Mouse (Mus musculus) liver, postnatal 0 days (tissue): ENCODE measurements around the gene Tmem44.

Source experiments
- CTCF ChIP-seq: sonication (generic); IDR thresholded peaks from 2 replicates; pipeline ENCODE4 v1.5.1; 2016; ENCODE audit warnings: antibody characterized with exemption, low read depth
- EP300 ChIP-seq: IDR thresholded peaks from 2 replicates; pipeline ENCODE4 v1.6.1; 2016; ENCODE audit warnings: antibody characterized with exemption, low read depth, mild to moderate bottlenecking

GRCm38 (mm10) chr16:30486498-30486897, 64.1 kb downstream of the Tmem44 start:
- TF ChIP-seq CTCF (no peak), EP300 (no peak)
